Mouse (Mus musculus) liver, embryonic 14.5 days (tissue): Measurements from ENCODE around the gene Lgals9.

Source experiments
- CTCF ChIP-seq: IDR thresholded peaks from 2 replicates; pipeline ENCODE4 v1.5.1; 2016; ENCODE audit warnings: antibody characterized with exemption, low read depth, control low read depth
- EP300 ChIP-seq: IDR thresholded peaks from 2 replicates; pipeline ENCODE4 v1.6.1; 2016; ENCODE audit warnings: antibody characterized with exemption, low read depth

DNA sequence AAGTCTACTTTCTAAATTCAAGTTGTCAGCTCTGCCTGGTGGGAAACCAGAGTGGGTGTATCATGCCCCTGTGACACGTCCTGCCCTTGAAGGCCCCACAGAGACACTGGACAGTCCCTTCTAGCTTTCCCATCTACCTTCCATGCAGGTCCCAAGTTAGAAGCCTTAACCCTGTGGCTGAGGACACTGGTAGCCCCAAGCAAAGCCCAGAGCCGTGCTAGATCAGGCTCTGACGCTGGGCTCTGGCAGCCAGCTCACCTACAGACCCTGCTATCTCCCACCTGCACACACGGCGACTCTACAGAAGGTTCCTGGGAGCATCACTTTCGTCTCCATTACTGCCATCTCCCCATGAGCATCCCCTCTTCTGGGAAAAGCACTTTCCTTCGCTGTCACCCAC is 1.2 kb downstream of the Lgals9 start:
- TF ChIP-seq CTCF (no peak), EP300 (no peak)
